Mouse (Mus musculus): Measurements from ENCODE around the gene Cav2.

DNA sequence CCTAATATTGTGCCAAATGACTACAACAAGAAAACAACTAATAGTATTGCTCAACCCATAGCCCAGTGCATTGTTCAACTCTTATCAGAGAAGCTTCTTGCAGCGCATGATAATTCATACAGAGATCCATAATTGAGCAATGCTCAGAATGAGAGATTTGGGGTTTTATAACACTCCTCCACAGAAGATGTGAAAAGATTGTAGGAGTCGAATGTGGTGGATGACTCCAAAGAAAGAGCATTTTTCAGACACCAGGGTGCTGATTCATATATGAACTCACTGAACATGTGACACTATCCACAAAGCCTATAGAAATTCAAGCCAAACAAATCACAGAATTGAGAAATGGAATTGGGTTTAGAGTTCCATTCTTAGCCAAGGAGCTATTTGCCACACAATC, 34.0 kb upstream of the Cav2 start:
- no peak for TF ChIP-seq CTCF (IDR thresholded peaks at IDR 0.05; ENCODE audit: low read depth)
- no peak for TF ChIP-seq EP300 (IDR thresholded peaks at IDR 0.05; ENCODE audit: low read depth)

Measured in heart, postnatal 0 days (tissue).